Mouse (Mus musculus) kidney, postnatal 14 days (tissue): Measurements from ENCODE around the gene Srgap3.

Source experiments
- DNase-seq: peaks from one replicate; pipeline ENCODE4 v3.0.0; 2022; ENCODE audit warnings: mixed read lengths

Srgap3 gene

GRCm38 (mm10) chr6:112946895-112947436 lies at the start of gene Srgap3:
Gene Srgap3 (minus strand): TSS chr6:112947266.
- DNase-seq: peak; percentile 86

DNA sequence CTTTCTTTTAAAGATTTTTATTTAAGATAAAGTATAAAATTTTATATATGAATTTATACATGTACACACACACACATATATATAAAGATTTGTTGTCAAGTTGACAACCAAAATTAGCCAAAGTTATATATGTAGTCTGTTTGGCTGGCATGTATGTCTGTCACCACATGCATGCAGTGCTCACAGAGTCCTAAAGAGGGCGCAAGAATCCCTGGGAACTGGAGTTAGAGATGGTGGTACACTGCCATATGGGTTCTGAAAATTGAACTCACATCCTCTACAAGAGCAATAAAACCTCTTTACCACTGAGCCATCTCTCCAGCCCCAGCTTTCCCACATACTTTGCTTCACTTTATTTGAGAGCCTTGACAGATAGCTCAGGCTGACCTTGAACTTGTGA lies 48.6 kb upstream of the Srgap3 start:
- no peak for DNase-seq

DNA sequence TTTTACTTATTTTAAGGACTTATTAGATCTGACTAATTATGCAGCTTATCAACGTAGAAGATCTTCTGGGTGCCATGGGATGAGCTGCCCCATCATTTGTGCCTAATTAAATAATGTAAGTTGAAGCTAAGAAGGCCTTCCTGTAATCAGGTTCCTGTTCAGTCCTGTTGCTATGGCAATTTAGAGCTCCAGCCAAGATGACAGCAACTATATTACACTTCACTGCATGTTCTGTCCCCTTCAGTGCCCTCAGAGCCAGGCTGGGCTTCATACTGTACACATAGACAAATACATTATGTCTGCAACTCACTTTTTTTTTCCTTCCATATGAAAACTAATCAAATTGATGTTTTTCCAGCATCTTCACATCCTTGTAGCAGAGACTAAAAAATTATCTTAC lies 43.1 kb upstream of the Srgap3 start:
- DNase-seq: no peak

GRCm38 (mm10) chr6:112985362-112986314 lies 38.6 kb upstream of the Srgap3 start:
- no peak for DNase-seq

DNA sequence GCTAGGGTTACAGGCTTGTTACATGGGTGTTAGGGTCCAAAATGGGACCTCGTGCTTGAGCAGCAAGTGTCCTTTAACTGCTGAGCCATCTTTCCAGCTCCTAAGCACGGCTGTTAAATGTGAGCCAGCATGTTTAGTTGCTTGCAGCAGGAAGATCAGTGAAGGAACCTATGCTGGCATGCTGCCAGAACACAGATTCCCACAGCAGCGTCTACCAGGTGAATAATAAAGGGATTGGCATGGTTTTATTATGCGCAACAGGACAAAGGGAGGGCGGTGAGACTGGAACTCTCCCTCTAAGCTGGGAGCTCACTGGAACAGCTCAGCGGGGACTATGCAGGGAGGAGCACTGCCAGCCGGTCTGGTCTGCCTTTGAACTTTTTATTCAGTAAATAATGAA lies 35.2 kb upstream of the Srgap3 start:
- DNase-seq: peak; percentile 11

DNA sequence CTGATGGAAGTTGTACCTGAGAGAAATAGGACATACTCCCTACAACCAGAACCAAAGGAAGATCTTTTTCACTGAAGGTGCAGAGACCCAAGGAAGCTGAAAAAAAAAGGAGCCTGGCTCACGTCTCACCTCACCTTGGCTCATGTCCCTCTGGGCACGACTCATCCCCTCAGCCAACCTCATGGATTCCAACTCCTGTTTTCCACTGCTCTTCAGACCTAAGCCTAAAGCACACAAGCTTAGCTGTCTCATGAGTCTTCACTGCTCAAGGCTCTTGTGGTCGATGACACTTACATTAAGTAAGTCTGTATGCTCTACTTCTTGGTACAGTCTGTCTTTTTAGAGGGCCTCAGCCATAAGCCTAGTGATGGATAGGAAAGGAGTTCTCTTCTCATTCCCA lies 31.9 kb upstream of the Srgap3 start:
- DNase-seq: no peak

DNA sequence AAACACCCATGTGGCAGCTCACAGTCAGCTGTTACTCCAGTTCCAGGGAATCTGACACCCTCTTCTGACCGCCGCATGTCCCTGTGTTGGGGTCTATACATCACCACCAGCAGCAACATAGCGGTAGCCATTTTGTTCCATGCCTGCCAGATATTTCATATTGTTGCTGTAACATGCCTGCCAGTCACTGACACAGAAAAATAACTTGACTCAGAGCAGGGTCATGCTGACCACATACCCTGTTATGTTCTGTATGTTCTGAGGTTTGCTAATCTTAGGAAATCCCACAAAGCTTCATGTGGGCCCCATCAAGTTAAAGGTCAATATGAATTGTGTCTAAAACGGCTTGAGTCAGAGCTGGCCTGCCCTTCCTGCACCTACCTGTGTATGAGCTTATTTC lies 30.2 kb upstream of the Srgap3 start:
- no peak for DNase-seq

- no peak for DNase-seq
Measured at GRCm38 (mm10) chr6:112976541-112976940, 29.5 kb upstream of the Srgap3 start.

DNA sequence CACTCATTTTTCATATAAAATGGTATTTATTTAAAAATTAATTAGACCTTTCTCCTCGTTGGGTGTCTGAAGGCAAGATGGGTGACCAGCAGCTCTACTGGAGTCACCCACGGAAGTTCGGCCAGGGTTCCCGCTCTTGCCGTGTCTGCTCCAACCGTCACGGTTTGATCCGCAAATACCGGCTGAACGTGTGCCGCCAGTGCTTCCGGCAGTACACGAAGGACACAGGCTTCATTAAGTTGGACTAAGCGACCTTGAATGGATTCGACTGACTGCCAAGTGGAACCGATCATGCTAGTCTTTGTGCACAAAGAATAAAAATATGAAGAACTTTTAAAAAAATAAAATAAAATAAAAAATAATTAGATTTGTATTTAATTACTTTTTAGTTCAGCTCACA lies 29.1 kb upstream of the Srgap3 start:
- DNase-seq: no peak

DNA sequence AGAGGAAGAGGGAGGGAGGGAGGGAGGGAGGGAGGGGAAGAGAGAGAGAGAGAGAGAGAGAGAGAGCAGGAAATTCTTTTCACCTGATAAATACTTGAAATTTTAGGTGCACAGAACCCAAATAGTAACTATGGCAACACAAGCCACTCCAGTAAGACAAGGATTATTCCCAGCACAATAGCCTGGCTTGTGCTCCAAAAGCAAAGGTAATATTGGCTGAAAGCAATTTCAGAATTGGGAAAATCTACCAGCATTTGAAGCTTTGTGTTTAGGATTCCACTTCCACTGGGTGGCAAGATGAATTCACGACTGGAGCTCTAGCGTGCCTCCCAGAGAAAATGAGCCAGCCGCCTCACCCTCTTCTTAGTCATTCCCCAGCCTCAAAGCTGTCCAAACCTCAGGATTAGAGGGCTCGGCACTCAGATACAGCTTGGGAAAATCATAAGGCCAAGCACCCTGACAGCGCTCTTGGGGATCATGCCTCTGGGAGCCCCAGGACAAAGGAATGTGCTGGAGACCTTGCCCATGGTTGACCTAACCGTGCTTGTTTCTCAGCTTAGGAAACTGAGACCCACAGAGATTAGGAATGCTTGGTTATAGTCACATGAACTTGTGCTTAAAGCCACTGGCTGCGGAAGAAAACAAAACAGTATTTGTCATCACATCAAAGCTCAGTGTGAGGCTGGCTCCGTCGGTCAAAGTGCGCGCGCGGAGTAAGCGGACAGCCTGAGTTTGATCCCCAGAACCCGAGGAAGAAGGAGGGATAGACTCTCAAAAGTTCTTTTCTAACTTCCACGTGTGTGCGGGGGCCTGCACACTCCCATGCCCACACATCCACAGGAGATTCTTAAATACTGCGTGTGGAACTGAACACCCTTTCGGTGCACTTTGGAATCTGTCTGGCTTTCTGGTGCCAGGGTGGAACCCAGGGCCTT lies 27.0 kb upstream of the Srgap3 start:
- DNase-seq: no peak

- no peak for DNase-seq
Measured at GRCm38 (mm10) chr6:112972858-112973631, 26.0 kb upstream of the Srgap3 start.

DNA sequence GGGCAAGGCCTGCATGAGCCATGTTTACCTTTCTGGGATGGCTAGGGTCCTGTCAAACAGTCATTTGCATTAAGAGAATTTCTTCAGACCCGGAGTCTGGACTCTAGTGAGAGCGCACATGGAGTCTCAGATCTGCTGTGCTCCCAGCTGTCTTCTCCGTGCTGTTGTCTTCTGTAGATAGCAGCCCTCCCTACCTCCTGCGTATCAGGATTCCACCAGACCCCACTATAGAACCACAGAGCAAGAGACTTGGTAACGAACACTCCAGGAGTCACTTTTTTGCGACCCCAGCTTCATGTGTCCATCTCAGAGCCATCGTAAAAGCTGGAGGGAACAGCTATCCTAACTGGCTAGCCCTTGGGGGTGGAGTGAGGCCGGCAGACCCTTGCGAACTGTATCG lies 25.1 kb upstream of the Srgap3 start:
- no peak for DNase-seq

DNA sequence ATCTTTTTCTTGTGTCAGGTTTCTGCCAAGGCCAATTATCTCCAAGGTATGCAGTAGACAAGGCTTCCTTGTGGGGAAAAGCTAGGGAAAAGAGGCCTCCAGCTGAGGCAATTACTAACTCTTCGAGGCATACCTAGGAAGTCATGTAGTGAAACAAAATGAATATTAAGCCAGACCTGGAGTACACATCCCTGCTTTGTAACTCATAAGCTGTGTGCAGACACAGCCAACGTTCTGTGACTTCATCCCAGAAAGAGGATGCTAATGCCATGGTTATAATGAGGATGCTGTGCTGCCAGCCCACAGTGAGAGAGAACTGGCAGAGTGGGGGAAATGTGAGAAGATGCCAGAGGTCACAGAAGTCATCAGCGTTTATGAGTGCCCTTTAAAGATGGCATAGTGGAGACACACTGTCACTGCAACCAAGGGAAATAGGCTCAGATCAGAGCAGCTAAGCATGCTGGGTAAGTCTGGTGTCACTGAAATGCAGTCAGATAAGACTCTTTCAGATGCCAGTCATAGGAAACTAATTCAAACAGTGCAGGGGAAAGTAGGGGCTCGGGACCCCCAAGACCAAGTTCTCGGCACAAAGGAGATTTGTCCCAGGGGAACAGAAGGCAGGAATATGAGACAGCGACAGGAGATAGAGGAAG lies 24.2 kb upstream of the Srgap3 start:
- no peak for DNase-seq

DNA sequence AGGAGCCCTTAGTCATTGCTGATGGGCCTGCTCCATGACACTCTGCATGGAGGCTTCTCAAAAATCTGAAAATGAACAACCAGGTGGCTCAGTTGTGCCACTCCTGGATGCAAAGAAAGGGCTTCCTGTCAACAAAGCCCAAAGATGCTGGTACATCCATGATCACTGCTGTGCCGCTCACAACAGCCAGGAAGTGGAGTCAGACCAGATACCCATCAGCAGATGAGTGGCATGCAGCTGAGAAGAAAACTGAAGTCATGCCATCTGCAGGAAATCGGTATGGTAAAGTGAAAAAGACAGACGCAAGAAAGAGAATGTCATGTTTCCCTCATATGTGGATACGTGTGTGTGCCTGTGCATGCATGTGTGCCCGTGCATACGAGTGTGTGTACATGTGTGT lies 20.3 kb upstream of the Srgap3 start:
- DNase-seq: no peak

DNA sequence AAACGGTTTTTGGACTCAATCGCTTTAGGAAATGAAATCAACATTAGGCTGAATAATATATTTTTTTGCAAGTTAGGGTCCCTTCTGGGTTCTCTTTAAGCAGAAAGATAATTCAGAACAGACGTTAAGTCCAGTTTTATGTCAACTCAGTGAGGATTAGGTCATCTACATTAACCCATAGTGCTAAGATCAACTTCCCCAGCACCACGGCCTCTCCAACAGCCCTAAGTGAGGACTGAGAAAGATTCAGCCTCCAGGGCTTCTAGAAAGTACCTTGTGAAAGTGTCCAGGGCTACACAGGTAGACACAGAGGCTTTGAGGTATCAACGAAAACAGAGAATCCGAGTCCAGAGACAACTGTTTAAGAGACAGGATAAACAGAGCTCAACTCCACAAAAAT lies 11.3 kb upstream of the Srgap3 start:
- DNase-seq: no peak

DNA sequence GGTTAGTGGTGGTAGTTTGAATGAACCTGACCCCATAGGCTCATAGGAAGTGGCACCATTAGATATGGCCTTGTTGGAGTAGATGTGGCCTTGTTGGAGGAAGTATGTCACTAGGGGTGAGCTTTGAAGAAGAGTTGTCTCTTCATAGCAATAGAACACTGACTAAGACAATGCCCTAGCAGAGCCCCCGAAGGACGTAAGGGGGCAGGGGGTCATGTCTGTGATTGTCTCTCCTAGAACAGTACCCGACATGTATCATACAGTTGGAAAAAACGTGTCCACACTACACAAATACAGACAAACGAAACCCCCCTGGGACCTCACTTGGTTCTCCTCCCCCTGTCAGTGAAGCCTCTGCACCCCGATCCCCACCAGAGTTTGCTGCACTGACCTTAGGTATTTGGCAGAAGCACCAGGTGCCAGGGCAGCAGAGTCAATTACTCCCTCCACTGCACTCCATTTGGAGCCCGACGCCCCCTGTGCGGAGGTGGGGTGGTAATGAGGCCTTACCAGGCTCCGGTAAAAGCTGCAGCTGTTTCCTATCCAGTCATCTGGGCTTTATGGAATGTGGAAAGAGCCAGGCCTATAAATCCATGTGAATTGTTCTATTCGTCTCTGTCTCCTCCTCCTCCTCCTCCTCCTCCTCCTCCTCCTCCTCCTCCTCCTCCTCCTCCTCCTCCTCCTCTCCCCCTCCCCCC lies 10.7 kb upstream of the Srgap3 start:
- DNase-seq: no peak

DNA sequence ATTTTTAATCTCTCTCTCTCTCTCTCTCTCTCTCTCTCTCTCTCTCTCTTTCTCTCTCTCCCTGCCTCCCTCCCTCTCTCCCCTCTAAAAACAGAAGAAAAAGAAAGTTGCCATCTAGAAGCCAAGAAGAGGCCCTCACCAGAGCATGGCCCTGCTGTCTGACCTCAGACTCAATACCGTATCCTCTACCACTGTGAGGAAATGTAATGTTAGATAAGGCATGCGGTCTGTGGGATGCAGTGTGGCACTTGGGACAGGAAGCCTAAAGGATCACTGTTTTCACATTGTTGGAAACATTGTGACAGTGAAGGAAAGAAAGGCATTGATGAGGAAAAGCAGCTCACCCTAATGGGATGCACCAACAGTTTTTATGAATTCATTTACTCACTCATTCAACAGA lies 8.7 kb upstream of the Srgap3 start:
- DNase-seq: no peak

DNA sequence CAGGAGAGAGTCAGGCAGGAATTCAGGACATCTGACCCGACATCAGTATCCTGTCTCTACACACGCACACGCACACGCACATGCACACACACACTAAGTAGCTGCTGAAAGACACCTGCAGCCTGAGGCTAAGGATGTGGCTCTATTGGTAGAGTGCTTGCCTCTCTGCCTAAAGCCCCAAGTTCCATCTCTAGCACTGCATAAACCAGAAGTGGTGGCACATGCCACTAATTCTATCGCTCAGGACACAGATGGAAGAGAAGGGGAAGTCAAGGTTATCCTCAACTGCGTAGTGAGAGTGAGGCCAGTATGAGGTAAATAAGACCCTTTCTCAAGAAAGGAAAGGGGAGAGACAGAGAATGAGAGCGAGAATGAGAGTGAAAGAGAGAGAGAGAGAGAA lies 6.8 kb upstream of the Srgap3 start:
- DNase-seq: no peak

DNA sequence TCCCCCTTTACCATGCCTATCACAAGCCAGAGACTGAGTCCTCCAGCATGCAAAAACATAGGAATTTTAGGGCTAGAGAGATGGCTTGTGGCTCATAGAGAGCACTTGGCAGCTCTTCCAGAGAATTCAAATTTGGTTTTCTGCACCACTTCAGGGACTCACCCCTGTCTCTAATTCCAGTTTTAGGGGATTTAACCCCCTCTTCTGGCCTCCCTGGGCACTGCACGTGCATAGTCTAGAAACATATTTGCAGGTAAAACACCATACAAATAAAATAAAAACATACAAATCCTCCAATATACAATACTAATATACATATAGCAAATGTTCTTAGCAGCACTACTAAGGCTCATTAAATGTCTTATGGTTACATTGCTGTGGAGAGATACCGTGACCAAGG lies 4.2 kb upstream of the Srgap3 start:
- DNase-seq: no peak

DNA sequence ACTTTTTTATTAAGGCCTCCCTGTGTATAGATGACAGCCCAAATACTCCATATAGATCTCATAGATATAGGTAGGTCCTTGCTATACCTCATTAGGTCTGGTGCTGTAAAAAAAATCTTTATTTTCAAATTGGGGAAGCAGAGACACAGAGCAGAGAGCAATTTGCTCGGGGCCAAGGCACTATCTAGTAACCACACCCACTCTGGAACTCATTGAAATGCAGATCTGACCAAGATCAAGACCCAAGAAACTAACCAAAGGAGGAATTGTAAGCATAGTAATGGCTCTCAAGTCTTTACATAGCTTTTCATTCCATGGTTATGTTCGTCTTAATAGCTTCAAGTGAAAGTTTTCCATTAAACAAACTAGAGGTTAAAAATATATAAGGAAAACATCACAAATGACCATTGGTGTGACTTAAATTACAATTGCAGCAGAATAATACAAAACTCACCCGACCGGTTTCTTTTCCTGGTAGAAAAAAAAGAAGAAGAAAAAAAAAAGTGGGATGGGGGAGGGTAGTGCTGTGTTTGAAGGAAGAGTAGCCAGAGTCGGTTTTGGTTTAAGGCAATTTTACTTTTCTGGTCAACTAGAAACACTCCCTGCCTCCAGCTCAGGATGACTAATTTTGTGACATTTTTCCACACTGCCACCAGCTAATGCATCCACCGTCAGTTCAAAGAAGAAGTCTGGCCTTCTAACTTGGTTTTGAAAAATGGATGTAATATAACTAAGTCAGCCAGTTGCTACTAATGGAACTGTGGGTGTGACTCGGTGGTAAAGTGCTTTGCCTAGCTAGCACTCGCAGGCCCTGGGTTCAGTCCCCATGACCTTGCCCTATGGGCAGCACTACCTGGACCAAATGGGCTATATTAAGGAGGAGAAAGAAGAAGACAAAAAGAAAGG lies 3.4 kb upstream of the Srgap3 start:
- no peak for DNase-seq
